Mouse (Mus musculus): ENCODE measurements around the gene Vmn1r19.
"Not testable (repeated sequence)": the region's sequence is repeated elsewhere in the genome, so short reads cannot be mapped to it uniquely, and the experiment has no call there.

Vmn1r19 gene

GRCm38 (mm10) chr6:57403480-57403879, at the start of gene Vmn1r19:
Gene Vmn1r19 (plus strand): TSS chr6:57403780.
- DNase-seq (ENCODE audit: low read depth, low spot score): not testable (repeated sequence)

GRCm38 (mm10) chr6:57356864-57357263, 46.7 kb upstream of the Vmn1r19 start:
- no peak for DNase-seq (ENCODE audit: low read depth, low spot score)

GRCm38 (mm10) chr6:57363627-57364026, 40.0 kb upstream of the Vmn1r19 start, which contains the start of gene Vmn1r17:
Gene Vmn1r17 (minus strand): TSS chr6:57363727.
- no peak for DNase-seq (ENCODE audit: low read depth, low spot score)

DNA sequence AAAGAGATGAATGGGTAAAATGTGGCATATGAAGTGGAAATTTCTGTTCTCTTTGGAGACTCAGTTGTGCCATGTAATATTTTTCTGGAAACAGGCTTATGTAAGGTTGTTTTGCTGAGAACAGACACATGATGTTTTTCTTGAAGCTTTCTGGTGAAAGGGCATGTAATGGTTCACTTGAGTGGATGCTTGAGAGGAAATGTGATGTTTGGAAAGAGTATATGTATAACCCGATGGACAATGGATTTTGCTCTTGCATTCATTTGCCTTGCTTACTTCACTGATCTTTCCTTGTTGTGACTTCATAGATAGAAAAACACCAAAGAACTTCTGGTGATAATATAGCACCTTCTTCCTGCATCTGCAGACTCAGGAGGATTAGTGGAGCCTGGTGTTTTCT, 37.7 kb upstream of the Vmn1r19 start:
- not testable (repeated sequence) for DNase-seq (ENCODE audit: low read depth, low spot score)

DNA sequence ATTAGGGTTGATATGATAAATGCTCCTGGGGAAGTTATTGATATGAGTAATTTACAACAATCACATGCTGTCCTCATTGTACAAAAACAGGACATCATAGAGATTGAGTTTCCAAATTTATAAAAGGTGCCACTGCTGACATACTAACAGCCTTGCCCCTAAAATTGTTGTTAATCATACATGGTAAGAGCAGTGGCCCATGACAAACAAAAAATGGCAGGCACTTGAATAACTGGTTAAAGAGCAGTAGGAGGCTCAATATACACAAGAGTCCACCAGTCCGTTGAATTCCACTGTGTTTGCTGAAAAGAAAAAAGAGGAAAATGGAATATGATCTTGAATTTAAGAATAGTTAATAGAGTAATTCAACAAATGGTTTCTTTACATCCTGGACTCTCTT, 36.1 kb upstream of the Vmn1r19 start:
- no peak for DNase-seq (ENCODE audit: low read depth, low spot score)

DNA sequence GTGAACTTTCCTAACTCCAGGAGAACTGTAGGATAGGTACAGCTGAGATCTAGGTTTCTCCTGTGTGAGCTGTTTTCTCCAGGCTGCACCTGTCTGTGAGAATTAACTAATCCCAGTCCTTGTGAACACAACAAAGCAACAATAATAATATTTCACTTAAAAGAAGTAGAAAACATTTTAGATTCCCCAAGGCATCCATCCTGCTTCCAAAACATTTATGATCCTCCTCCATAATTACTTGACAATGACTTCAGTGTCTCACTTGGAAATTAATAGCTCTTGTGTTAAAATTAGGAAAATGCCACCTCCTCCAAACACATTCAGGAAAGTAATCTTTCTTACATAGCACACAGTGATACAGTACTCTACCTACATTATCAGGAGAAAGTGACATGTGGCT, 7.9 kb upstream of the Vmn1r19 start, which contains the start of gene Vmn1r18:
Gene Vmn1r18, minus strand, starts transcription at position 101 of the 400 bp plus-strand sequence.
- DNase-seq (ENCODE audit: low read depth, low spot score): no peak

DNA sequence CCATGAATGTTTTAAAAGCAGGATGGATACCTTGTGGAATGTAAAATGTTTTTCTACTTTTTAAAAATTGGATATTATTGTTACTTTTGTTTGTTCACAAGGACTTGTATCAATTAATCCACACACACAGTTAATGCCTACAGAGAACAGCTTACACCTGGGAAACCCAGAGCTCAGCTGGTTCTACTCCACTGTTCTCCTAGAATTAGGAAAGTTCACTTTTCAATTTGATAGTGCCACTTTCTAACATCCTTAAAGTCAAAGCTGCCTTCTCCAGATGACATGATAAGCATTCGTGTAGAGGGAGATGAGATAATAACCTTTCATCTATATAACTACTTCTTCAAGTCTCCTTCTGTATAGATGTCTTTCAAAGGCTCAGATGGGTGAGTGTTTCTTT, 25.1 kb downstream of the Vmn1r19 start, which contains the start of gene Vmn1r20:
Gene Vmn1r20, plus strand, starts transcription at position 301 of the 400 bp plus-strand sequence.
- no peak for DNase-seq (ENCODE audit: low read depth, low spot score)

GRCm38 (mm10) chr6:57431196-57431595, 27.6 kb downstream of the Vmn1r19 start:
- DNase-seq (ENCODE audit: low read depth, low spot score): no peak
